Mouse (Mus musculus): ENCODE measurements around the gene Dph6.
A peak's percentile ranks its signal among the peaks of the same experiment; 100 is the strongest.
"Not testable (repeated sequence)": the region's sequence is repeated elsewhere in the genome, so short reads cannot be mapped to it uniquely, and the experiment has no call there.

Gene Dph6

DNA sequence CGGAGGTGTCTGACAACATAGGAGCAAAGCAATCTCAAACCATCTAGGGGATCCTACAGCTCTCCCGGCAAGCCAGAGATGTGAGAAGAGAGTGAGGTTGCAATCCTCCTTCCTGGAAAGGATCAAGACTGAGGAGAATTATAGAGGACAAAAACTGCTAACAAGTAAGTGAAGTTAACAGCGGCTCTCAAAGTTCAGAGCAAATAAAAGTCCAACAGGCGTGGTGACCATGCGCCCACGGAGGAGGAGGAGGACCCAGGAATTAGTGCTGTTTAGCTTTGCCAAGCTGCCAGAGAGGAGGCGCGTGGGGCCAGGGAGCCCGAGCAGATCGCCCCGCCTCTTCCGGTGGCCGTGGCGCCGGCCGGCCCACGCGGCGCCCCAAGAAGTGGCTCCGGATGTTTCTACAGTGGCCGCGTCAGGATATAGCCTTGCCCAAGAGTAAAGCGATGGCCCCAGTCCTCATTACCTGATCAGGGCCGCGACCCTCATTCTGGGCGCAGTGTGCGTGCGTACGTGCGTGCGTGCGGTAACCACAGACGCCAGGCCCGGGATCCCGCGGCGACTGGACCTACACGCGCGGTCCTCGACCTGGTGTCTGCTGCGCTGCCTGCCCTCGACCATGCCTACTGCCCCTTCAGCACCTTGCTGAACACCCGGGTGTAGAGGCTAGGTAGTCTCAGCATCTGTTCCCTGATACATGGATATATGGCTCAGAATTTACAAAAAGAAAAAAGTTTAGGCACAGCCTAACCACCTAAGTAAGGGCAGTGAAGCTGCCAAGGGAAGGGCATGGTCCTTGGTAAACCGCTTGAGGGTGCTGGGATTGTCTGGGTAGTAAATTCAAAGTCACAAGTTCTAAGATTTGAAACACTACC is at the start of gene Dph6:
TSS of gene Dph6 (minus strand) at position 600 of the 875 bp plus-strand sequence.
- peak; percentile 89 for DNase-seq (ENCODE audit: low spot score)

DNA sequence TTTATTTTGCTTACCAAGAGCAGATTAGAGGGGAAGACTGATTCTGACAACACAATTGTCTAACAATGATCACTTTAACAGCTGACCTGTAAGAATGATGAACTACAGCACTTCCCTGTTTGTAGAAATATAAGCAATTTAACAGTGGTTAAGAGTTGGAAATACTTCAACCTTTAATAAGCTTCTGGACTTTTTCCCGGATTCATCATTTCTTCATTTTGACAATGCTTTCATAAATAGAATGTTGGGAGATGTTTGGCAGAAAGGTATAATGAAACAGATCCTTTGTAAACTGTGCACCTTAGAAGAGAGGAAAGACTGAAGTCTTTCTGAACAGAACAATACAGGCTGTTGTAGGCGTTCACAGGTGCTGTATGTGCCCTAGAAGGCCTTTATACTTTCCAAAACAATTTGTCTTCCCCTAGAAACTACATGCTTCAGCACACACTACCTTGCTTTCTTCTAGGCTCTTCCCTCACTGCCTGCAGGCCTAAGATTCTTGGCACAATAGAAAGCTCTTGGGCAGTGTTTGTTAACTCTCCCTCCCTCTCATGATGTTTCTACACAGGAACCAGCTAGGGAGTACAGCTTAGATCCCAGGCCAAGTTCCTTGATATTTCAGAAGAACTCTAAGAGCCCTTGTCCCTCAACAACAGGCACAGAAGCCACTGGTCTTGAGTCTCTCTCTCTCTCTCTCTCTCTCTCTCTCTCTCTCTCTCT is 46.4 kb upstream of the Dph6 start:
- DNase-seq (ENCODE audit: low spot score), result no peak

DNA sequence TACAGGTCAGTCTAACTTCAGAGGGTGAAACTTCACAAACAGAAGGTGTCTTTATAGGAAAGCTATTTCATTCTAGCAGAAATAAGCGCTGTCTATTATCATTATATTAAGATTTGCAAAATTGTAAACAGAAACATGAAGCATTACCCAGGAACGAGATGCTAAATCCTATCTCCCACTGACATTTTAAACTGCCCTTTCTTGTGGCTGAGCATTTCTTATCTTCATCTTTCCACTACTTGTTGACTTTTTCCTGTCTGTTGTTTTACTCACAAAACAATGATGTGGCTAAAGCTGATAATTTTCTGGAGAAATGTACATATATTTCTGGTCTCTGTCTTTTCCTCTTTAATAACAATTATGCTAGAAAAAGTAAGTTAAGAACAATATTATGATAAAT is 36.8 kb upstream of the Dph6 start:
- DNase-seq (ENCODE audit: low spot score), result no peak

DNA sequence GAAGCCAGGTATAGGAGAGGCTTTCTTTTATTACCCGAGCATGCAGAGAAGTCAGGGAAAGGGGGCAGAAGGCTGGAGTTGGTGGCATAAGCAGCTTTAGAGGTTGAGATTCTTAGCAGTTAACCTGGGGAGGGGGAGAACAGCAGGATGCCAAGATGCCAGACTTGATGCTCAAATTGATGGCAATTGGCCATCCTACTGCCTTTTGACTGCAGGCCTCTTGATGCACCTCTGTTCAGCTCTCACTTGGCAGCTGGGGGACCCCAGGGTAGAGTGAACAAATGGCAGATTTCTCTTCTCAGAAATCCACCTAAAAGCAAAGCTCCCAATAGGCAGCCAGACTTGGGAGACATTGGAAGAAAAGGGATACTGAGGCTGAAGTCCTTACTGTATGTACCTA is 32.7 kb upstream of the Dph6 start:
- DNase-seq (ENCODE audit: low spot score), result no peak

DNA sequence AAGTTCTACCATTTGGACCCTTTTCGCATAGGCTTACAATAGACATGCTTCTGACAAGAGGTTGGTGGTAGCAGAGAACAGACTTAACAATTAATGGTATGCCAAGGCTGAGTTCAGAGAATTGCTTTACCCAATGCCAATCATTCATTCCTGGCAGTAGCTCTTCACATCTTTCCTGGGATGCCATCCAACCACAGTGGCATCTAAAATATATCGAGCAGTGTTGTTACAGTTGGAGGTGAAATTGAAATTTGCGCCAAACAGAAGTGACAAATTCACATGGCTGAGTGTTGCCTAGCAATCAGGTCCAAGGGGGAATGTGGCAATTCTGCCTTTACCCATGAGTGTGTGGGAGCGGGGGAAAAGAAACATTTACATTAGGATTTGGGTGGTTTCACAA is 32.3 kb upstream of the Dph6 start:
- DNase-seq (ENCODE audit: low spot score), result no peak

DNA sequence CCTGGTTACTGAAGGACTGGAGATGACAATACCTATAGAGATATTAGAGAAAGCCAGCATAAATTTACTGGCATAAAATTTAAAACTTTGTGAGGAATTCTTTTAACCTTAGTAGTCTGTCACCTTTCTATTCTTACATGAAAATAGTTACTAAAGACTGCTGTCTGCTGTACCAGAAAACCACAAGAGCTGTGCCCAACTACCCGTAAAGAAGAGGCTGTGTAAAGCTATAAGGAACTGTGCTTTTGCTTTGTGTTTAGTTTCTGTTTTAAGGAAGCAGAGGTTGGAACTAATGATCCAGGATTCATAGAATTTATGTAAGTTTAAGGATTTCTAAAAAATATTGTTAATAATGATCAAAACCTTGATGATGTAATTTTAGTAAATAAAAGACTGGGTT is 19.1 kb upstream of the Dph6 start:
- DNase-seq (ENCODE audit: low spot score), result no peak

DNA sequence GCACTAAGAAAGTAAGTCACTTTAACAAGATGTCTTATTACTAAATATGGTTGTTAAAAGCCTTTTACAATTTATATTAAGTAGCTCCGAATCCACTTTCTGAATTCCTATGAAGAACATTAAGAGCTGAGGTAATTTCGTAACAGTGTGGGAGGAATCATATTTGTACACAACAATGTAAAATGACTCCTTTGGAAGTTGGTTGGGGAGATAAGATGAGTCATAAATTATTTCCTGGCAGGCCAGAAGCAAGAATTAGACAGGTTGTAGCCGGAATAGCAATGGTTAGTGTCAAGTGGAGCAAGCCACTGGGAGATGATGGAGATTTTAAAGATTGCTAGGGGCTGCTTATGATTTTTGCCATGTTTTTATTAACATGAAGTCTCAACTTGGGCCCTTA is 16.2 kb upstream of the Dph6 start:
- DNase-seq (ENCODE audit: low spot score), result no peak

DNA sequence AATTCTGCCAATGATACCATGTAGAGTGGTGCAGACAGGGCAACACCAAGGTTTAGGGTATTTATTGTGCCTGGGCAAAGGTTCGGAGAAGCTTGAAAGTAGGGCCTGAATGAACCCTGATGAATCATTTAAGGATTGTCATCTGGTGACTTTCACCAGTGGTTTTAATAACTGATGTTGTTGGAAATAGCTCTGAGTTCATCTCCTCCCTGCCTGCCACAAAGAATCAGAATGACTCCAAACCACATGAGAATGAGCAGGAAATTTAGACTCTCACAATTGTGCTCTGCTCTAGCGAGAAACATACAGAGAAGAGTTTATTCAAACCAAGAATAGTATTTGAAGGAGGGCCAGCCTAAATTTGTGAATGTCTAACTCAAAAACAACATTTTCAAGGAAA is 4.2 kb upstream of the Dph6 start:
- no peak for DNase-seq (ENCODE audit: low spot score)

DNA sequence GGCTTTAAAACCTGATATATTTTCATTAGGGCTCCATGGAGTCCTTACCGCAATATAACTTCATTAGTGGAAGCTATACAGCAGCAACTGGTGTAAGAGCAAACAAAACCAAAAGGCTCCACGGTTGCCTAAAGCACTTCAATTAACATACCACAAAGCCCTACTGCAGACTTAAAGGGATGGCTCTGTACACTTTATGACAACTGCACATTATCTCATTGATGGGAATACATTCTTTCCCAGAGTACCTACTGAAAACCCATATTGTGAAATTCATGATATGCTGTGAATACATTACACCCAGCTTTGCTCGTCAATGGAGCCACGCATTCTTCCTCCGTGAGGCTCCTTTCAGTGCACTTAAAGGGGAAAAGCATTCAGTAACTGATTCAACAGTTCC is 8.5 kb downstream of the Dph6 start:
- DNase-seq (ENCODE audit: low spot score), result no peak

DNA sequence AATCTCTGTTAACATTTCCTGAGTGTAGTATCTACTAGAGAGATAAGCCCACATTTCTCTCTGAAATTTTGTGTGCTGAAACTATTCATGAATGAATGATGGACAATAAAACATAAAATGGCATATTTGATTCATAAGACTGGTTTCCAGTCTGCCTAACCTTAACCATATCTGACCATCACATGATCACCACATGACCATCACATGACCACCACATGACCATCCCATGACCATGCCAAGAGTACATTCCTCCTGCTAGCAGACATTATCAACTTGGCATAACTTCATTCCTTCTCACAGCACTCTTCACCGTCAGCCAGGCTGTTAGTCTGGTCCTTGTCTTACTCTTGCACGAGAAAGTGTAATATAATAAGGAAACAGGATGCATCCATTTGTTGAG is 10.9 kb downstream of the Dph6 start:
- no peak for DNase-seq (ENCODE audit: low spot score)

DNA sequence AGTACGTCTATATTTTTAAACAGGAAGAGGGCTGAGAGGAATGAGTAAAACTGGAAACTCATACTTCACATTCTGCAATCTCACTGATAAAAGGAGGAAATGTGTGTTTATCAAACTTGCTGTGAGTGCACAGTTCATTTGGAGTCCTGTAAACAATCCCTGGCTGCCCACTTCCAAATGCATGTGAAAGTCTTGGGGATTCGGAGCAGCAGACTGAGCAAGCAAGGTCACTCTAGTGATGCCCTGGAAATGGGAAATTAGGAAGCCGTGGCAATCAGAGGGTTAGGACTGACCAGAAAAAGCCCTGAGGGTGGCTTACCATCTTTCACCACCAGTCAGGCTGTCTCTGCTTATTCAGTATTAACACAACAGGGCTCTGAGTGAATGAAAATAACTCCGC is 30.1 kb downstream of the Dph6 start:
- DNase-seq (ENCODE audit: low spot score), result no peak

DNA sequence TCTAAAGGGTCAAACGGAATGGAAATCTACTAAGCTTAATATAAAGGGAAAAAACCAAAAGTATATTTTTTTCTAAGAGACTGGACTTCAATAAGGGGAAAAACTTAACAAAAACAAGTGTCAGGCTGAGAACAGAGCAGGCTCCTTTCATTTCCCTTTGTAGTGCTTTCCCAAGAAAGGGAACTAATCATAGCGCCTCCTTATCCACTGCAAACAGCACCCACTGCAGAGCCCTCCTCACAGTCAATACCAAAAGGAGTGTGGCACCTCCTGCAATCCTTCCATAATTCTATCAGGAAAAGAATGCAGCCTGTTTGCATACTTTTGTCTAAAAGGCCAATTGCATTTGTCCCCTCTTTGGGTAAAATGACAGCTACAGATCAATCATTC is 32.2 kb downstream of the Dph6 start:
- DNase-seq (ENCODE audit: low spot score), result no peak

DNA sequence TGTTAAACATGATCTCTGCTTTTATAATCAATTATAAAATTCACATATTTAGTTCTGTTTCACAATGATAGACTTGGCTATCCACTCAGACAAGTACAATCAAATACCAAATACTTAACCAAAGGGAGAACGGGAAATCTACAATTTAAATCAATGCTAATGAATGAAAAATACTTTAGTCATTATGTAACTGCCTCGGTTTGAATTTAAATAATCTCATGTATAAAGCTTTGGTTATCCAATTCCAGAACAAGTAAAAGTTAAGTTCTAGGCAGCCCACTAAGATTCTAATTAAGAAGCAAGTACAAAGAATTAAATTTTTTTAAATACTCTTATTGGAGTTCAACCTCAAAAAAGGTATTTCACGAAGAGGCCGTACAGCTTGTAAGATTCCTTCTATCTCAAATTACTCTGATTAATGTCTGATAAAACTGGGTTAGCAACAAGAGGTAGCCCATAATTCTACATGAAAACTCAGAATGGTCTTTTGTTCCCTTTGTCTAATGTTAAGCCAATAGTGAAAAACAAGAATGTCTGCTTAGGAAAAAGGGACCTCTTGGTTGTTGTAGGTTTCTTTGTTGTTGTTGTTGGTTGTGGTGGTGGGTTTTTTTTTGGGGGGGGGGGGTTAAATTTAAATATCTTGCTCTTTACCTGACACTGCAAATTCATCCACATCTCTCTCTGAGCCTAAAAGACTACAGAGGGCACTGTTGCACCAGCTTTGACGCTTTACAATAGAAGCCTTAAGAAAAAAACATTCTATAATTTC is 32.8 kb downstream of the Dph6 start:
- DNase-seq (ENCODE audit: low spot score), result no peak

DNA sequence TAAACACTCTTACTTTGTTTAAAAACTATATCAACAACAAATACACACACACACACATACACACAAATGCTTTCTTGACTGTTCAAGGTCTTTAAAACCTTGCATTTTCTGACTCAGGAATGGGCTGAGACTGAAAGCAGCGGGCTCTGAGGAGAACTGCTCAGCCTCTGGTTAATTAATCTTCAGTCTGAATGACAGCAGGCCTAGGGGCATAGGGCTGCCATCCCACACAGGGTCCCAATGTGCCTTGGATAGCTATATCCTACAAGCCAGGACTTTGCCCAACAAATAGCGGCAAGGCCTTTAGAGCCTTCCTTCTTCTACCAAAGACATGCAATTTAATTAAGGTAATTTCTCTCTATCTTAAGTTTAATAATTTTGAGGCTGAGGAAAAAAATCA is 43.2 kb downstream of the Dph6 start:
- DNase-seq (ENCODE audit: low spot score), result no peak

DNA sequence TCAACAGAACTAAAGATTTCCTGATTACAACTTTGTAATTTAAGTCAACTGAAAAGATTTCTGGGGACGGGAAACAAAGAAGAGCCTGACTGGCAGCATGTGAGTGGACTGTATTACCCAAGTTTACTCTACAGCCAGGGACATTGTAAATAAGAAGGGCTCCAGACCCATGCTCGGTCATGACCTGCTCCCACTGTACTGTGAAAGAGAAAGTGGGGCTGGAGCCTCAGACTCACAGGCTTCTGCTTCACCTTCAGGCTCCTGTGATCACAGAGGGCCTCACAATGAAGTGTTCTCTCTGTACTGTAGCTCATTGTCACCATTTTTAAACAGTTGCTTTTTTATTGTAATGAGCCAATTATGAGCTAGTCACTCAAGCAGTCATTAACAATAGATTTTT is 44.7 kb downstream of the Dph6 start:
- no peak for DNase-seq (ENCODE audit: low spot score)

DNA sequence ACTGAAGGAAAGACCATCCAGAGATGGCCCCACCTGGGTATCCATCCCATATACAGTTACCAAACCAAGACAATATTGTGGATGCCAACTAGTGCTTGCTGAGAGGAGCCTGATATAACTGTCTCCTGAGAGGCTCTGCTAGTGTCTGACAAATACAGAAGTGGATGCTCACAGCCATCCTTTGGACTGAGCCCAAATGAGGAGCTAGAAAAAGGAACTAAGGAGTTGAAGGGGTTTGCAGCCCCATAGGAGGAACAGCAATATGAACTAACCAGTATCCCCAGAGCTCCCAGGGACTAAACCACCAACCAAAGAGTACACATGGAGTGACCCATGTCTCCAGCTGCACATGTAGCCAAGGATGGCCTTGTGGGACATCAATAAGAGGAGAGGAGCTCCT is 49.6 kb downstream of the Dph6 start:
- DNase-seq (ENCODE audit: low spot score), result not testable (repeated sequence)

DNA sequence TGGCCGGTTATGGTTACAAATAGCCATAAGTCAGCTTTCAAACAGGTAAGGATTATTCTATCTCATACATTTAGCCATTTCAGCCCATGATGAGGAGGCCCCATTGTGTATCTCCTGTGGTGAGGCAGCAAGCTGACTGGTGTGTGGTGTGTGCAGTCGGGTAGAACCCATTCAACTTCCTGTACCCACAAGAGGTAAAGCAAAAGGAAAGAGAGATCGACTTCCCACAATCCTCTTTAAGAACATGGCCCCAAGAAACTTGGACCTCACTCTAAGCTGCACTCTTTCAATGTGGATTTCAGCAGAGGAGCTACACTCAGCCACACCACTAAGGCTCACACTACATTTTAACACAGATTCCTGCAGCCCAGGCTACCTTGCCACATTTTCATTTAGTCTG is 53.6 kb downstream of the Dph6 start:
- DNase-seq (ENCODE audit: low spot score), result no peak

DNA sequence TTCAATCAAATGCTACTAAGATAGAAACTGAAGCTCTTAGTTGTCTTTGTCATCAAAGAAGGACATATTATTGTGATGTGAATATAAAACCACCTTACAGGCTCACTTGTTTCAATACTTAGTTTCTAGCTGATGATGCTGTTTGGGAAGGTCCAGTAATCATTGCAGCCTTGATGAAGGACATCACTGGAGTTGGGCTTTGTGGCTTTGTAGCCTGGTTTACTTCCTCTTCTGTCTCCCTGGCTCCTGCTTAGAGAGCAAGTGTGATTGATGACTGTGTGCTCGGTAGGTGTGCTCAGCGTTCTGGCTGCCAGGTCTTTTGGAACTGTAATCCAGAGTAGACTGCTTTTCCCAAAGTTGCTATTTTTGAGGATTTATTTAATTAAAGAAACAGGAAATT is 55.0 kb downstream of the Dph6 start:
- DNase-seq (ENCODE audit: low spot score), result no peak

DNA sequence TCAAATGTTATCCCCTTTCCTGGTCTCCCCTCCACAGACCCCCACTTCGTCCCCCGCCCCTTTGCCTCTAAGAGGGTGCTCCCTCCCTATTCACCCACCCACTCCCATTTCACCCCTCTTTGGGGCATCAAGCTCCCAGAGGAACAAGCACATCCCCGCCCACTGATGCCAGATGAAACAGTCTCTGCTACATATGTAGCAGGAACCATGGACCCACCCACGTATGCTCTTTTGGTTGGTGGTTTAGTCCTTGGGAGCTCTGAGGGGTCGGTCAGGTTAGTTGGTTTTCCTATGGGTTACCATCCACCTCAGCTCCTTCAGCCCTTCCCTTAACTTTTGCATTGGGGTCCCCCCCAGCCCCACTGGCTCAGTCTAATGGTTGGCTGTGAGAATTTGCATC is 61.4 kb downstream of the Dph6 start:
- DNase-seq (ENCODE audit: low spot score), result no peak

DNA sequence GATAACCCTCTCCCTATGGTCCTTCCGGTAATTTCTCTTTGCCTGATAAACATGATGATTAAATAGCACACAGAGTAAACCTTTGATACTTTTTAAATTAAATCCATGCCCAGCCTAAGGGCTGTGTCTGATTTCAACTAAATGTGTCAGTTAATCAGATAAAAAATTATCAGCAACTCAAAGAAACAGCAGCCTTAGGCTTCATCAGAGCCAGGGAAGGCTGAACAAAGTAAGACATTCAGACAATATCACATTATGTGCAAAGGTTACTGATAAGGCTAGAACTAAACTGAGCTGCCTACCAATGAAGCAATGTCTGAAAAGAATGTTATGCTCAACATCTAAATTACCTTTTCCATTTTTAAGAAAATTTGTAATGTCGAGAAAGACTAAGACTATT is 74.0 kb downstream of the Dph6 start:
- no peak for DNase-seq (ENCODE audit: low spot score)

DNA sequence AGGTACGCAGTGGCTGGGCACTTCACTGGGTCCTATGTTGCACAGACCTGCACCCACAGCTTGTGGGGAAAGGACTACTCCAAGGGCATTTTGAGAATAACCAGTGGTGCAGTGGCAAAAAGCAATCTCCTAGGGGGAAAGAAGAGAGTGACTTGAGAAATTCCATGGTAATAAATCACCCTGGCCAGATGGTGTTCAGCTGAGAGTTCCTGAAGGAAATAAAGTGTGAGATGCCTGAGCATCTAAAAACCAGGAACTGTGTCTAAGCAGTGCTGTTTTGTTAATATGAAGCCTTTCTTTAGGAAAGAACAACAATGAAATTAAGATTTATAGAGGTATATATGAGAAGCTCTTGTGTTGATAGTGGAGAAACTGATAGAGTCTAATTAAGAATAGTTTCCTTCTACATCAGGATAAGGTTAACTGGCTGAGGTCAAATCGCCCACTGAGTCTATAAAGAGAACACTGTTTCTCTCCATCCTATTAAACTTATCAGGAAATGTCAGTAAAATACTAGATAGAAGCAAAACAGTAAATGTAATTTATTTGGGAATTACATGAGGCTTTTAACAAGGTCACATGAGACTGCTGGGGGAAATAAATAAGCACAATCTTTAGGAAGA is 111.7 kb downstream of the Dph6 start:
- no peak for DNase-seq (ENCODE audit: low spot score)

DNA sequence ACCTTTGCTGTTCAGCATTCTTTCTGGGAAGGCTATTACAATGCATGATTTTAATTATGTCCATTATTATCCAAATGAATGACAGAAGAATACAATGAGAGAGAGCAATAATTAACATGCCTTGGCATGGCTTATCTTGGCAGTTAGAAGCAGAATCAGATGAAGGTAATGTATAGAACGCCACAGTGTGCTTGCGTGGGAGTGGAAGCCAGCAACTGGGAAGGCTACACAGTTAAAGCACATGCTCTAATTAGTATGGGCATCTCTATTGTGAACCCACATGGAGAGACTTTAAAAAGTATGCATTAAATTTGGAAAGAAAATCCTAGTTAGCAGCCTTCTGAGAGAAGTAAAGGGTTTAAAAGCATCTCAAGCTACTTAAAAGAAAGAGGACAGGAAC is 112.4 kb downstream of the Dph6 start:
- no peak for DNase-seq (ENCODE audit: low spot score)

DNA sequence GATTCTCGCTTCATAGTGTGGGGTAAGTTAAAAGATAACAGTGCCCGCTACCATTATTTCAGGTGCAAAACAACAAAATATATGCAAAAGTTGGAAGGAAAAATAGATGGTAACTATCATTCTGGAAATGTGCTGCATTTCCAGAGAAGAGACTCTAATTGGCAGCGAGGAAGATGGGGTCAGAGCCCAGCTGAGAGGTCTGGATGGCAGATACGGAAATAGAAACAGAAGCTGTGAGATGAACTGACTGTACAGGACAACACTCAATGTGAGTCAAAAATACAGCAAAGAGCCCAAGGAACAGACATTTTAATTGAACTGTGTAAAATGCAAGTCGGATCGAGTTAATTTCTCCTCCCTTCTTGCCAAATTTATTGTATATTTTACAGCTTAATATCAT is 114.3 kb downstream of the Dph6 start:
- no peak for DNase-seq (ENCODE audit: low spot score)
